Mouse (Mus musculus): ENCODE data around the gene Ano8. TPM values are rescaled to one million over a fixed set of nuclear protein-coding genes. Genes with fewer than 3 reads are reported as not detected.
A peak's percentile ranks its signal among the peaks of the same experiment; 100 is the strongest.

Gene Ano8
- polyA plus RNA-seq, 1 experiment from 2014 or later: 0.12 TPM

- peaks cover 19% of the 10 kb centered on the region for H3K4me1 ChIP-seq (replicated peaks)
- H3K9me3 ChIP-seq (replicated peaks): no peaks in the 10 kb centered on the region
- H3K4me2 ChIP-seq: no peak overlapping the region
- WGBS (ENCODE audit: insufficient replicate concordance): 39% methylated on average over 6 of the region's 6 CpGs
- H3K36me3 ChIP-seq: no peaks in the 10 kb centered on the region
- H3K4me3 ChIP-seq (replicated peaks): no peak overlapping the region
- no peak for DNase-seq
- H3K9ac ChIP-seq: no peak overlapping the region
- H3K27ac ChIP-seq: no peak overlapping the region
- ATAC-seq (ENCODE audit: low read depth): no peak
- H3K27me3 ChIP-seq: no peaks in the 10 kb centered on the region
Observed at GRCm38 (mm10) chr8:71516786-71517185, 31.0 kb upstream of the Ano8 start.

GRCm38 (mm10) chr8:71515043-71515442 lies 29.3 kb upstream of the Ano8 start:
- peaks cover 11% of the 10 kb centered on the region for H3K27me3 ChIP-seq
- H3K9ac ChIP-seq: no peak overlapping the region
- DNase-seq (no peak), ATAC-seq (ENCODE audit: low read depth) (no peak)
- no peak overlapping the region for H3K4me2 ChIP-seq
- peaks cover 25% of the 10 kb centered on the region for H3K4me1 ChIP-seq (replicated peaks)
- H3K36me3 ChIP-seq: no peaks in the 10 kb centered on the region
- H3K27ac ChIP-seq: no peak overlapping the region
- H3K9me3 ChIP-seq (replicated peaks): no peaks in the 10 kb centered on the region
- no peak overlapping the region for H3K4me3 ChIP-seq (replicated peaks)
- WGBS (ENCODE audit: insufficient replicate concordance): 57% methylated on average over 5 of the region's 5 CpGs

- no peak for DNase-seq
- peaks cover 28% of the 10 kb centered on the region for H3K4me1 ChIP-seq (replicated peaks)
- ATAC-seq (ENCODE audit: low read depth): no peak
- H3K27ac ChIP-seq: no peak overlapping the region
- no peaks in the 10 kb centered on the region for H3K9me3 ChIP-seq (replicated peaks)
- H3K9ac ChIP-seq: no peak overlapping the region
- peaks cover 27% of the 10 kb centered on the region for H3K27me3 ChIP-seq
- H3K4me3 ChIP-seq (replicated peaks): no peak overlapping the region
- no peaks in the 10 kb centered on the region for H3K36me3 ChIP-seq
- WGBS (ENCODE audit: insufficient replicate concordance): 34% methylated on average over 14 of the region's 15 CpGs
- H3K4me2 ChIP-seq: no peak overlapping the region
Observed at GRCm38 (mm10) chr8:71513018-71513754, 27.4 kb upstream of the Ano8 start.

- DNase-seq (peak; percentile 72), ATAC-seq (ENCODE audit: low read depth) (peak; percentile 90)
- H3K4me2 ChIP-seq: peak within 1 kb of the TSS; percentile 66
- H3K27me3 ChIP-seq: peaks cover 43% of the 10 kb centered on the region
- no peaks in the 10 kb centered on the region for H3K36me3 ChIP-seq
- H3K4me1 ChIP-seq (replicated peaks): peaks cover 40% of the 10 kb centered on the region
- 6% methylated on average over 14 of the region's 14 CpGs for WGBS (ENCODE audit: insufficient replicate concordance)
- peak within 1 kb of the TSS; percentile 58 for H3K27ac ChIP-seq
- H3K9ac ChIP-seq: peak within 1 kb of the TSS; percentile 43
- H3K4me3 ChIP-seq (replicated peaks): peak within 1 kb of the TSS; percentile 47
- H3K9me3 ChIP-seq (replicated peaks): no peaks in the 10 kb centered on the region
Observed at GRCm38 (mm10) chr8:71511644-71512043, 25.9 kb upstream of the Ano8 start, which contains the start of gene Plvap. Gene Plvap, minus strand, starts transcription at chr8:71511752.

- Histone ChIP-seq H3K27ac (no peak overlapping the region), H3K9ac (no peak overlapping the region), H3K9me3 (replicated peaks) (no peaks in the 10 kb centered on the region), H3K4me2 (peak overlapping the region; percentile 18; the same call in 1 of the 2 replicates), H3K36me3 (no peaks in the 10 kb centered on the region), H3K4me3 (replicated peaks) (no peak overlapping the region), H3K27me3 (peaks cover 53% of the 10 kb centered on the region), H3K4me1 (replicated peaks) (peaks cover 40% of the 10 kb centered on the region)
- WGBS (ENCODE audit: insufficient replicate concordance): 52% methylated on average over 2 of the region's 2 CpGs
- DNase-seq (no peak), ATAC-seq (ENCODE audit: low read depth) (no peak)
Observed at GRCm38 (mm10) chr8:71509316-71509715, 23.6 kb upstream of the Ano8 start.

GRCm38 (mm10) chr8:71507589-71508104 lies 21.9 kb upstream of the Ano8 start:
- Histone ChIP-seq H3K9me3 (replicated peaks) (no peaks in the 10 kb centered on the region), H3K4me1 (replicated peaks) (peaks cover 34% of the 10 kb centered on the region), H3K4me3 (replicated peaks) (peak overlapping the region; percentile 45), H3K27ac (no peak overlapping the region), H3K27me3 (peaks cover 53% of the 10 kb centered on the region), H3K9ac (peak overlapping the region; percentile 41; the same call in 1 of the 2 replicates), H3K36me3 (no peaks in the 10 kb centered on the region), H3K4me2 (peak overlapping the region; percentile 67)
- WGBS (ENCODE audit: insufficient replicate concordance): 1% methylated on average over 61 of the region's 61 CpGs
- ATAC-seq (ENCODE audit: low read depth): peak; percentile 30
- peak; percentile 37 for DNase-seq

GRCm38 (mm10) chr8:71505979-71506378 lies 20.2 kb upstream of the Ano8 start:
- ATAC-seq (ENCODE audit: low read depth) (no peak), DNase-seq (no peak)
- WGBS (ENCODE audit: insufficient replicate concordance): 57% methylated on average over 4 of the region's 4 CpGs
- Histone ChIP-seq H3K9ac (no peak overlapping the region), H3K9me3 (replicated peaks) (no peaks in the 10 kb centered on the region), H3K27ac (no peak overlapping the region), H3K4me1 (replicated peaks) (peaks cover 18% of the 10 kb centered on the region), H3K4me2 (no peak overlapping the region), H3K36me3 (no peaks in the 10 kb centered on the region), H3K4me3 (replicated peaks) (no peak overlapping the region), H3K27me3 (peaks cover 50% of the 10 kb centered on the region)

GRCm38 (mm10) chr8:71505326-71505725 lies 19.6 kb upstream of the Ano8 start:
- DNase-seq: no peak
- ATAC-seq (ENCODE audit: low read depth): no peak
- no peak overlapping the region for H3K27ac ChIP-seq

GRCm38 (mm10) chr8:71504349-71504748 lies 18.6 kb upstream of the Ano8 start:
- H3K4me2 ChIP-seq: no peak overlapping the region
- DNase-seq: no peak
- H3K27me3 ChIP-seq: peaks cover 35% of the 10 kb centered on the region
- no peak overlapping the region for H3K4me3 ChIP-seq (replicated peaks)
- no peak overlapping the region for H3K9ac ChIP-seq
- no peaks in the 10 kb centered on the region for H3K36me3 ChIP-seq
- no peak overlapping the region for H3K27ac ChIP-seq
- 82% methylated on average over 4 of the region's 4 CpGs for WGBS (ENCODE audit: insufficient replicate concordance)
- no peaks in the 10 kb centered on the region for H3K9me3 ChIP-seq (replicated peaks)
- H3K4me1 ChIP-seq (replicated peaks): peaks cover 21% of the 10 kb centered on the region
- no peak for ATAC-seq (ENCODE audit: low read depth)

More at GRCm38 (mm10) chr8:71505326-71505725, 19.6 kb upstream of the Ano8 start:
- no peak overlapping the region for H3K4me3 ChIP-seq (replicated peaks)
- 76% methylated on average over 4 of the region's 4 CpGs for WGBS (ENCODE audit: insufficient replicate concordance)
- H3K9ac ChIP-seq: no peak overlapping the region
- H3K27me3 ChIP-seq: peaks cover 45% of the 10 kb centered on the region
- H3K4me1 ChIP-seq (replicated peaks): peaks cover 15% of the 10 kb centered on the region
- no peak overlapping the region for H3K4me2 ChIP-seq
- H3K9me3 ChIP-seq (replicated peaks): no peaks in the 10 kb centered on the region
- no peaks in the 10 kb centered on the region for H3K36me3 ChIP-seq

GRCm38 (mm10) chr8:71498816-71499690 lies 13.3 kb upstream of the Ano8 start:
- no peak overlapping the region for H3K4me3 ChIP-seq (replicated peaks)
- 41% methylated on average over 16 of the region's 16 CpGs for WGBS (ENCODE audit: insufficient replicate concordance)
- H3K9me3 ChIP-seq (replicated peaks): no peaks in the 10 kb centered on the region
- H3K4me1 ChIP-seq (replicated peaks): peaks cover 33% of the 10 kb centered on the region
- H3K9ac ChIP-seq: no peak overlapping the region
- H3K36me3 ChIP-seq: peaks cover 2% of the 10 kb centered on the region; the same call in 1 of the 2 replicates
- no peak overlapping the region for H3K4me2 ChIP-seq
- peak overlapping the region; percentile 67; the same call in 1 of the 2 replicates for H3K27ac ChIP-seq
- ATAC-seq (ENCODE audit: low read depth): peak; percentile 29
- no peaks in the 10 kb centered on the region for H3K27me3 ChIP-seq
- DNase-seq: no peak

- no peaks in the 10 kb centered on the region for H3K9me3 ChIP-seq (replicated peaks)
- DNase-seq: no peak
- WGBS (ENCODE audit: insufficient replicate concordance): 47% methylated on average over 15 of the region's 15 CpGs
- ATAC-seq (ENCODE audit: low read depth): no peak
- peak overlapping the region; percentile 67 for H3K27ac ChIP-seq
- no peak overlapping the region for H3K4me3 ChIP-seq (replicated peaks)
- no peak overlapping the region for H3K9ac ChIP-seq
- peaks cover 10% of the 10 kb centered on the region; the same call in 1 of the 2 replicates for H3K36me3 ChIP-seq
- H3K27me3 ChIP-seq: no peaks in the 10 kb centered on the region
- no peak overlapping the region for H3K4me2 ChIP-seq
- peaks cover 37% of the 10 kb centered on the region for H3K4me1 ChIP-seq (replicated peaks)
Observed at GRCm38 (mm10) chr8:71497881-71498501, 12.2 kb upstream of the Ano8 start.
